Mouse (Mus musculus) C2C12 (cell line): Measurements from ENCODE around the gene Obscn. TPM values are rescaled to one million over a fixed set of nuclear protein-coding genes. Genes with fewer than 3 reads are reported as not detected.

Source experiments
- H3K27me3 ChIP-seq: one replicate; pipeline ENCODE4 v1.6.1; 2011; ENCODE audit not compliant: control insufficient read depth, insufficient read depth, insufficient read length
- H3K36me3 ChIP-seq: one replicate; pipeline ENCODE4 v1.6.1; 2011; ENCODE audit not compliant: control insufficient read depth, insufficient read depth
- H3K4me3 ChIP-seq: one replicate; pipeline ENCODE4 v1.5.1; 2011; ENCODE audit warnings: mild to moderate bottlenecking, control low read depth; ENCODE audit not compliant: poor library complexity, insufficient read depth, severe bottlenecking
- H3K79me2 ChIP-seq: one replicate; pipeline ENCODE4 v1.6.1; 2011; ENCODE audit not compliant: control insufficient read depth, insufficient read depth
- H3K79me3 ChIP-seq: one replicate; pipeline ENCODE4 v1.6.1; 2011; ENCODE audit warnings: low read depth, control low read depth
- H3ac ChIP-seq: one replicate; pipeline ENCODE3; 2011; ENCODE audit warnings: low read depth; ENCODE audit not compliant: control insufficient read depth, insufficient read length
- CEBPB ChIP-seq: IDR thresholded peaks from one replicate; pipeline ENCODE4 v1.6.1; 2011; ENCODE audit warnings: low read depth, mild to moderate bottlenecking, control low read depth, moderate library complexity
- CTCF ChIP-seq: IDR thresholded peaks from one replicate; pipeline ENCODE4 v1.5.1; 2011; ENCODE audit not compliant: control insufficient read depth, insufficient read depth, insufficient read length
- FOSL1 ChIP-seq: IDR thresholded peaks from one replicate; pipeline ENCODE4 v1.8.0; 2011; ENCODE audit warnings: mild to moderate bottlenecking, low read length; ENCODE audit not compliant: poor library complexity, insufficient read depth, severe bottlenecking
- MAX ChIP-seq: IDR thresholded peaks from one replicate; pipeline ENCODE4 v1.6.1; 2011; ENCODE audit warnings: mild to moderate bottlenecking, control low read depth
- MYOD1 ChIP-seq: IDR thresholded peaks from one replicate; pipeline ENCODE4 v1.6.1; 2011; ENCODE audit warnings: low read depth; ENCODE audit not compliant: control insufficient read depth, insufficient read length
- MYOG ChIP-seq: IDR thresholded peaks from one replicate; pipeline ENCODE4 v1.6.1; 2011; ENCODE audit not compliant: control insufficient read depth, insufficient read length; ENCODE audit errors: extremely low read depth
- USF1 ChIP-seq: IDR thresholded peaks from one replicate; pipeline ENCODE4 v1.6.1; 2011; ENCODE audit warnings: low read depth, mild to moderate bottlenecking, control low read depth, moderate library complexity
- polyA plus RNA-seq: library from polyadenylated mRNA; unstranded; fragments of >200 nt; fragmentation: generic; extraction: Trizol; gene quantifications from one replicate; pipeline ENCODE4 v1.2.1, GENCODE M21; 2012; ENCODE audit warnings: missing spikeins

The Obscn gene
- polyA plus RNA-seq, 1 experiment = 0.02 TPM

GRCm38 (mm10) chr11:58993091-58993670 lies 143.0 kb downstream of the Obscn start:
- Histone ChIP-seq H3K79me3 (no peaks in the 10 kb centered on the region), H3ac (no peak overlapping the region), H3K27me3 (peaks cover 35% of the 10 kb centered on the region), H3K4me3 (no peak overlapping the region), H3K79me2 (no peaks in the 10 kb centered on the region), H3K36me3 (peaks cover 11% of the 10 kb centered on the region)
- TF ChIP-seq FOSL1 = no peak
- TF ChIP-seq USF1 = no peak
- TF ChIP-seq CTCF = no peak

DNA sequence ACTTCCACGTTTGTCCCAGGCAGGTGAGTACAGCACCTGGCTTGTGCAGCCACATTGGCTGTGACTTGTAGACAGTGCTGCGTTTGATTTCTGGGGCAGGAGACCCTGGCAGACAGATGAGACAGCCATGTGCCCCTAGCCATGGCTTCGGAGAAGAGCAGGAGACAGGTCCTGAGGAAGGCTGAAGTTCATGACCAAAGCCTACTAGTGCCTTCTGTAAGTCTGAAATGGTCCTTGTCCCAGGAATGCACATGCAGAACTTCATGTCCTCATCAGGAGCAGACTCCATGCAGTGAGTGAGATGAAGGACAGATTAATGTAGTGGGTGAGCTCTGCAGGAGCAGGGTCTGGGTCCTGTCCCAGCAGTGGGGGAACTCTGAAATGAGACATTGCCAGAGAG lies 144.3 kb downstream of the Obscn start:
- TF ChIP-seq FOSL1 (no peak), USF1 (no peak), MYOD1 (no peak), MAX (no peak), CEBPB (no peak), CTCF (no peak), MYOG (no peak)
- Histone ChIP-seq H3K27me3 (peaks cover 23% of the 10 kb centered on the region), H3K79me2 (no peaks in the 10 kb centered on the region), H3K4me3 (no peak overlapping the region), H3K36me3 (peaks cover 23% of the 10 kb centered on the region), H3ac (no peak overlapping the region), H3K79me3 (no peaks in the 10 kb centered on the region)

DNA sequence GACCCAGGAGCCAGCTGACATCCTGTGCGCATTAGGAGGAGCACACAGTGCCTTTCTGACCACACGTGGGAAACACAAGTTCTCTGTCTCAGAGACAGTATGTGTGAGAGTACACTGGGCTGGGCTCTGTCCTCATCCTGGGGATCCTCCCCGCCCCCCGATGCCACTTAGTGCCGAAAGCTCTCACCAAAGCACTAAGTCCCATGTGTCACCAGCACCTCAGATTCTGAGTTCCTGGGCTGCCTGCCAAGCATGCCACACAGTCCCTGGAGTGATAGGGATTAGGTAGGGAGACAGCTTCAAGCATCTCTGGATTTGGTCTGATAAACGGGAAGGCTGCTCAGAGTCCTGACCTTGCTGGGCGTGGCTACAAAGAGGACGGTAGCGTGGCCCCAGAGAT lies 145.4 kb downstream of the Obscn start:
- Histone ChIP-seq H3K36me3 (peaks cover 34% of the 10 kb centered on the region), H3ac (no peak overlapping the region), H3K4me3 (no peak overlapping the region), H3K27me3 (peaks cover 17% of the 10 kb centered on the region), H3K79me3 (no peaks in the 10 kb centered on the region), H3K79me2 (no peaks in the 10 kb centered on the region)
- TF ChIP-seq FOSL1 = no peak
- TF ChIP-seq CTCF = no peak
- no peak for TF ChIP-seq MAX
- no peak for TF ChIP-seq MYOD1
- TF ChIP-seq CEBPB = no peak
- no peak for TF ChIP-seq USF1
- no peak for TF ChIP-seq MYOG

- no peaks in the 10 kb centered on the region for H3K79me2 ChIP-seq
- TF ChIP-seq USF1 (no peak), CEBPB (no peak)
- peaks cover 11% of the 10 kb centered on the region for H3K27me3 ChIP-seq
- H3K36me3 ChIP-seq = peaks cover 39% of the 10 kb centered on the region
- H3K4me3 ChIP-seq = no peak overlapping the region
- H3ac ChIP-seq = no peak overlapping the region
- no peaks in the 10 kb centered on the region for H3K79me3 ChIP-seq
These were observed 146.1 kb downstream of the Obscn start for GRCm38 (mm10) chr11:58990141-58990540.

DNA sequence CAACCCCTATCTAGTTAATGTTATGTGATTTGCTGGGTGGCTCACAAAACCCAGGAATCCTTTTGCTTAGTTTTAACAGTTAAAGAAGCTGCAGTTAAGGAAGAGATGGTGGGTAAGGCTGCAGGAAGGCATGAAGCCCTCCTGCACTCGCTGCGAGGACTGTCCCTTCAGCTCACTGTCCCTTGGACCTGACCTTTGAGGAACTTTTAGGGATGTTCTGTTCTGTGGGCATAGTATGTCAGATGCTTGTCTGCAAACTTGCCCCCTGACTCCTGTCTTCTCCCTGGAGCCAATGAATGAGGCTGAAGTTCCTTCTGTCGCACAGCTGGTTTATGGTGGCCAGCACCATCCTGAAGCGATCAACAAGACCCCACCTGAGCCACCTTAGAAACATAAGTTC lies 147.0 kb downstream of the Obscn start:
- Histone ChIP-seq H3K79me2 (no peaks in the 10 kb centered on the region), H3K36me3 (peaks cover 44% of the 10 kb centered on the region), H3K79me3 (no peaks in the 10 kb centered on the region), H3K27me3 (peaks cover under 1% of the 10 kb centered on the region), H3K4me3 (no peak overlapping the region), H3ac (no peak overlapping the region)
- TF ChIP-seq MAX = no peak
- no peak for TF ChIP-seq CTCF
- TF ChIP-seq MYOD1 = no peak
- TF ChIP-seq CEBPB = no peak
- TF ChIP-seq USF1 = no peak
- no peak for TF ChIP-seq FOSL1
- TF ChIP-seq MYOG = no peak

GRCm38 (mm10) chr11:58985299-58985917 lies 150.8 kb downstream of the Obscn start:
- Histone ChIP-seq H3K79me3 (peaks cover 12% of the 10 kb centered on the region), H3K79me2 (peaks cover 17% of the 10 kb centered on the region), H3K27me3 (no peaks in the 10 kb centered on the region), H3K4me3 (no peak overlapping the region), H3K36me3 (peaks cover 62% of the 10 kb centered on the region), H3ac (no peak overlapping the region)
- TF ChIP-seq MYOD1 (no peak), MYOG (no peak), CEBPB (no peak), FOSL1 (no peak), USF1 (no peak), CTCF (no peak), MAX (no peak)
